Mouse (Mus musculus) right cerebral cortex, postnatal 10 days (tissue): Measurements from ENCODE around the gene Pcdh8.

ENCODE experiments used
- DNase-seq, 2 experiments: peaks; one replicate each; pipeline ENCODE4 v3.0.0; 2021; ENCODE audit warnings: low spot score in 2 of 2

Gene Pcdh8

DNA sequence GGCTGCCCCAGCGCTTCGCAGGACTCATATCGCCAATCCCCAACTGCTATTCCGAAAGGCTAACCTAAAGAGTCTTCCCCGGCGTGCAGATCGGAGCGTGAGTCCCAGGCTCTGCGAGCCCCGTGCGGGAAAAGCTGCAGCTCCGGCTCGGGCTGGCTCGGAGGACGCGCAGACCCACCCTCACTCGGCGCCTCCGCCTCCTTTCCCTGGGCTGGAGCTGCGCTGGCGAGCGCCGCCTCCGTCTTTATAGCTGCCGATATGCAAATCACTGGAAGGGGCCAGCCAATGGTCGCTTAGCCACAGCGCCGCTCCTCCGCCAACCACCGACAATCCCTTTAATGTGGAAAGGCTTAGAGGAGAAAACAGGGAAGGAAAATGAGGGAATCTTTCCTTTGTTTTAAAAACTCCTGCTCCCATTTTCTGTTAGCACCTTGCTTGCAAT lies at the start of gene Pcdh8:
TSS of gene Pcdh8 (minus strand) at position 219 of the 442 bp plus-strand sequence.
- DNase-seq: peak; percentile 96

DNA sequence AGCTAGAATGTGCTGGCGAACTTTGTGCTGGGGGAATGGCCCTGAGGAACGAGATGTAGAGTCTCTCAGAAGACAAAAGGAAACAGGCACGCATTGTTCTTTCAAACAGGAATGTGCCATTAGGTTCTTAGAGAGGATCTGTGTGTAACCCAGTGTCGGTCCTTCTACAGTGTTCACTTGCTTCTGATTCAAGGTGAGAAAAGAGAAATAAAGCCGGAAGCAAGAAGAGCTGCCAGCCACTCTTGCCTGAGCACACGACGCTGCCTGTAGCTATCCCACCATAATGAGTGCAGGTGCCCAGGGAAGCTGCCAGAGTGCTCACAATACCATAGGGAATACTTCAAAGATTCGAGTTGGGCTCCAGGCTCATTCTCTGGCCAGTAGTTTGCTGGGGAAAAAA lies 43.6 kb upstream of the Pcdh8 start:
- no peak for DNase-seq

DNA sequence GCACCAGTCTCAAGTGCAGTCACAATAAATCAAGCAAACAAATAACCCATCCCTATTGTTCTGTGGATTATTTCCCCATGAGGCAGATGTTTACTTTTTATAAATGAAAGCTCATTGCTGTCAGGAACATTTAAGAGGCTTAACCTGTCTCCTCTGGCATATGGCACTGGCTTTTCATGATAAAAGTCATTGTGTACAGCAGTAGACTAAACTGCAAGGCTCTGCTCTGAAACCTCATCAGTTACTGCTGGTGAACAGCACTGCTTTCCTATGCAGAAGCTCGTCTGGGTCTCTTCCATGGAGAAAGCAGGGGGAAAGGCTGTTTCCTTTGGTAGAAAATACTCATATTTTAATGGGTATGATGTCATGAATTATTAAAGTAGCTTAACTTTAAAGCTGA lies 43.0 kb upstream of the Pcdh8 start:
- no peak for DNase-seq

DNA sequence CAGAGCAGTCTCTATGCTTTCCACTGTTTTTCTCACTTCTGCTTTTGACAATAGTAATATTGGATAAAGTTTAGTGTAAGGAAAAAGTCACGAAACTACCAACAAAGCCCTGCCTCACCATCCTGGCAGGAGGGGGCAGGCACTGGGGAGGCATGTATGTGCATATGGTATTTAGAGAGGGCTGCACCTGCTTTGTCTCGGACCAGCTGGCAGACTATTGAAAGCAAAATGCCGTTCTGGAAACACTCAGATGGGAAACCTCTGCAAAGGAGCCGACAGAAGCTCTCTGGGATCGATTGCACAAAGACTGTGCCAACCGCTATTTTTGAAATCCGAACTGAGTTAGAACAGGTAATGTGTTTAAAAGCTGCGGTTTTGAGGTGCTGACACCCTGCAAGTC lies 22.1 kb upstream of the Pcdh8 start:
- DNase-seq: peak; percentile 31 to 52

DNA sequence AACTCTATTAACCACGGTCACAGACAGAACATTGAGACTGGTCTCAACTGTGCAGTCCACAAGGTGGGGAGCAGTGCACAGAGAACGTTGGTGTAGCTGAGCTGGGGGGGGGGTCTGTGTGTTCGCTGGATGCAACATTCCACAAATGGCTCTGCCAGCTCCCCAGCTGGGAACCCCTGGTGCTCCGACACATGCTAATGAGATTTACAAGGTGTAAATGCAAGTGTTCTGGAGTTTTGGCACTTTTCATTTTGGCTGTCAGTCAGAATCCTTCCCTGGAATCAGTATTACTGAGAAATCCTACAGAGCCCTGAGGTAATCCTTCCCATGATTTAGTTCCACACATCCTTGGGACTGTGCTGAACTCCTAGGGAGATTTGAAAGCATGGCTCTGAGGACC lies 18.4 kb upstream of the Pcdh8 start:
- peak in 1 of 2 experiments; percentile 31 for DNase-seq

DNA sequence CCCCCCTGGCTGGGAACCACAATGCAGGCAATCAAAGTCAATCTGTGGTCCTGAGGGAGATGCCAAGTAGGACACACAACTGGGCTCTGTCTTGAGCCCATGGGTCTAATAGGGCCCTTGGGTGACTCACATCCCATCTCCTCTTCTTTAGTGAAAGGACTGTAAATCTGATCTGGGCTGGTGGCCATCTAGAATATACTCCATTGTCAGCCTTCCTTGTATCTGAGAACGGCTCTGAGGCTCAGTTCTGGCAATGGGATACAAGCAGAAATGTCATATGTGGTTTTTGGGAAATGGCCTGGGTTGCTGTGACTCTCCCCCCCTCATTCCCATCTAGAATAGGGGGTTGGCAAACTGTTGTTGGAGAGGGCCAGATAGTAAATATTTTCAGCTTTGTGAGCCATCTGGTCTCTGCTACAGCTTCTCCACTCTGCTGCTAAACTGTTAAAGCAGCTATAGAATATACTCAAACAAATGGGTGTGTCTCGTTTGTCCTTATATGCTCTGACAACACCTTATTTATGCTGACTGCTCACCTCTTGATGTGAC lies 17.6 kb upstream of the Pcdh8 start:
- no peak for DNase-seq

DNA sequence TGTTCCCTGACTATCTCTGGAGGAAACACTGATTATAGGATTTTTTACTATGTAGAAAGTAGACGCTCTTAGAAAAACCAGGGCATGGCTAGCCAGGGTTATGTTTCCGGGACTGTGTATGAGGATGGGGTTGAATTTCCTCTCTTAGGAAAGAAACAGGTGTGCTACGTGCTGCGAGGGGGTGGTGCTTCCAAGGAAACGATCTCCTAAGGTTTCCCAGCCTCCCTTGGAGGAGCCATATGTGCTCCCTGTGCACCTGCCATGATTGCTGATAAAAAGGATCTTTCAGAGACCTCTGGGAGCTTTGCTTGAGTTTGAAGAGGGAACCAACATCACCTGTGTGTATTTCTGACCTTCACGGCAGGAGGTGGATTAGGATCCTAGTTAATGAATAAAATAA lies 16.8 kb upstream of the Pcdh8 start:
- DNase-seq: no peak

DNA sequence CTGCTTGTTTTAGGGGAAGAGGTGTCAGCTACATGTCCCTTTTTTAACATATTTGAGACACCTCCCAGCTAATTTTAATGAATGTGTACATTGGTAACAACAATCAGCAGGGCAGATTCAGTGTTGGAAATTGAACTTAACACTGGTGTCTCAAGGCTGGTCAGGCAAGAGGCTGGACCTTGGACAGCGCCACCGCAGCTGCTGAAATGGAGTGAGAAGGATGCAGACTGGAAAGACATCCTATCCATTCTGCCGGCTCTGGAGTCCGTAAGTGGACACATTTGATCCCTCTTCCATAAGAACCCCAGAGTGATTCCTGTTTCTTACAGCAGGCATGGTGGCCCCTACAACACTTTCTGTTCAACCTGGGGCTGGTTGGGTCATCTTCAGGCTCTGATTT lies 14.3 kb upstream of the Pcdh8 start:
- no peak for DNase-seq

DNA sequence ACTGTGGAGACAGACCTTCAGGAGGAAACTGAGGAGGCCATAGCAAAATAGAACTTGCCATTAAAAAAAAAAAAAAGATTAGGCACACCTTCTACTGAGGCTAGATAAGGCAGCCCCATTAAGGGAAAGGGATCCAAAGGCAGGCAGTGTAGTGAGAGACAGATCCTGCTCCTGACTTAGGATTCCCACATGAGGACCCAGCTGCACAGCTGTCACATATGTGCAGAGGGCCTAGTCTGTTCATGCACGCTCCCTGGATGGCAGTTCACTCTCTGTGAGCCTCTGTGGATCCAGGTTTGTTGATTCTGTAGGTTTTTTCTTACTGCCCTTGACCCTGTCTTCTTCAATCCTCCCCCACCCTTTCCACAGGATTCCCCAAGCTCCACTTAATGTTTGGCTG lies 9.8 kb upstream of the Pcdh8 start:
- no peak for DNase-seq

DNA sequence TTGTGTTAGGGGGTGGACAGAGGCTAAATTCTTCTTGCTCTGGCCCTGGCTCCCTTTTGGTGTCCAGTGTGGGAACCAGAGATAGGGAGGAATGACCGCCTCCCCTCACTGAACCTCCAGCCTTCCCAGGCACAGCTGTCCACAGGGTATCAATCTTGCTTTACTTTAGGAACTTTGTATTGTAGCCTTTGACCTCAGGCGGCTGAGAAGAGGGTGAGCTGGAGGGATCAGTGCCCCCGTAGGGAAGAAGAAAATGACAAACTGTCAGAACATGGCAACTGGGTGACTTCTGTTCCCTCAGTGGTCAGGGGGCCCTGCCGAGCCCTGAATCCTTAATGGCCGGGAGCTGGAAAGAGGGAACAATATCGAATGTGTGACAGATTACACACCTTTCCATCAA lies 9.2 kb upstream of the Pcdh8 start:
- no peak for DNase-seq

DNA sequence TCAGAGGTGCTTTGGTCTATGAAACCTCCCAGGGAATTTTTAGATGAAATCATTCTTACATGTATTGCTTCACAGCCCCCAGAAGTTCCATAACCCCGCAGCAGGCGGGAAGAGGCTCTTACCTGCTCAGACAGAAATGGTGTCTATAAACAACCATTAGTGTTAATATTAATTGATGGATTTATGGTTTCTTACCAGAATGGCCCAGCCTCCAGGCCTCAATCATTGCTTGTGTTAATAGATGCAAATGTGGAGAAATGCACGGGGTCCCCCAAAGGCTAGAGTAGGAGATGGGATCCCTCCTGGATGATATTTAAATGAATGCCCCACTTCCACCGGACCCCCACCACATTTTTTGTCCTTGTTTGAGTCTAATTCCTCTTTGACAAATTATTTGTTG lies 8.7 kb upstream of the Pcdh8 start:
- no peak for DNase-seq

DNA sequence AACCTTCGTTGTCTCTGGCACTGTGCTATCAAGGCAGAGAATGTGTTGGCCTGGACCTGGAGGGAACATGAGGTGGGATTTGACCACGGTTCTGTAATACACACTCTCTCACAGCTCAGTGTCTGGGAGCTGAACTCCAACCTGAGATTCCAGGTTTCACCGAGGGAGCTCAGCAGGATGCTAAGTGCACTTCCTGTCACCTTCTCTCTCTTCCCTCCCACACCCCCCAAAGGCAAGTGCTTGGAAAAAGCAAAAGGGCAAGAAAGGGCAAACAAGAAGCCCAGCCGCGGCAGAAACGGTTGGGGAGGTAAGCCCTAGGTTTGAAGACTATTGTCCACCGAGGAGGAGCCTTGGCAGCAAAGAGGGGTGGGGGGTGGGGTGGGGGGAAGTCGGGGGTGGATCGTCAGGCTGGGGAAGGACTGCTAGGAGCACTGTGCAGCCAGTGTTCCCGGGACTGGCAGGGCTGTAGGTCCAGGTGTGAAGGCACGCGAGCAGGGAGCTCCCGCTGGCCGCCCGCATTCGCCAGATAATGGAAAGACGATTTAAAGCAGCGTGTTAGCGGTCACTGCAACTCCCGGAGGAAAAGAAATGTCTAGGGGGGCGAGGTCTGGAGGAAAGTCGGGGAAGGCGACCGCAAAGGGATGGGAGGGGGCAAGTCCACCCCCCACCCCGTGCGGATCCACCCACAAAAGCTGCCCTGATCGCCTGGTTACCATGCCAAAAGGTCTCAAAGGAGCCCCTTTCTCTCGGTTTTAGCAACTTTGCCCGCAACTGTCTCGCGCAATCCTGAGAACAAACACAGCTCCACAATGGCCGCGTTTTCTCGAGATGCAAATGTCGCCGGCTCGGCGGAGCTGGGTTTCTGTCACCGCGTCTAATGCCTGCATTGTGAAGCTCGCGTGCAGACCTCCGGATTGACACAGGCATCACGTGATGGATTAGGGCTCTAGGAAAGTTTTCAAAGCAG lies 2.6 kb upstream of the Pcdh8 start:
- peak; percentile 67 for DNase-seq

DNA sequence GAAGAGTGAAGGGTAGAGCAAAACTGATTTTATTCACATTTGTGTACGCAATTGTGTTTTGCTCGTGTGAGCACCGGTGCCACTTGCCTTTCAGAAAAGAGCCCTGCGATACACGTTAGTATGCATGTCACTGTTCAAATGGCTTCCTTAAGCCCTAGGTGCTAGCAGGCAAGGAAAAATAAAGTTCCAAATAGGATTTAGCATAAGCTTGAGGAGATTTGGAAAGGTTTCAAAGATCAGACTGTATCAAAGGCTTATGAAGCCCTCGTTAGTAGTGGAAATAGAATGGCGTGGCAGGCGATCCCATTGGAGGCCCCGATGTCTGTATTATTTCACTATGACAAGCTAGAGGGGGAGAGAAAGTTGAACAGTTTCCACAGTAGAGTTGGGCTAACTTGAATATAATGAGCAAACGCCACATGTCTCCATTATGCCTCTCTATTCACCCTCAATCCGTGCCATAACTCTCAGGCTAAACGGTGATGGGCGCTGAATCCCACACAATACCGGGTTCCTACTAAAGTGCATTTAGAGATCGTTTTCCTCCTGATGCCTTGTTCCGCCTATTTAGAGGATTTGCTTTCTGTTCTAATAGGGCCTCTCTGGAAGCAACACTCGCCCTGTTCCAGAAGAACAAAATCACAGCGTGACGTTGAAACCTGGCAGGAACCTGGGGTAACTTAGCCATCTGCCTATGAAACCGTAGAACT lies 845 bp upstream of the Pcdh8 start:
- no peak for DNase-seq

DNA sequence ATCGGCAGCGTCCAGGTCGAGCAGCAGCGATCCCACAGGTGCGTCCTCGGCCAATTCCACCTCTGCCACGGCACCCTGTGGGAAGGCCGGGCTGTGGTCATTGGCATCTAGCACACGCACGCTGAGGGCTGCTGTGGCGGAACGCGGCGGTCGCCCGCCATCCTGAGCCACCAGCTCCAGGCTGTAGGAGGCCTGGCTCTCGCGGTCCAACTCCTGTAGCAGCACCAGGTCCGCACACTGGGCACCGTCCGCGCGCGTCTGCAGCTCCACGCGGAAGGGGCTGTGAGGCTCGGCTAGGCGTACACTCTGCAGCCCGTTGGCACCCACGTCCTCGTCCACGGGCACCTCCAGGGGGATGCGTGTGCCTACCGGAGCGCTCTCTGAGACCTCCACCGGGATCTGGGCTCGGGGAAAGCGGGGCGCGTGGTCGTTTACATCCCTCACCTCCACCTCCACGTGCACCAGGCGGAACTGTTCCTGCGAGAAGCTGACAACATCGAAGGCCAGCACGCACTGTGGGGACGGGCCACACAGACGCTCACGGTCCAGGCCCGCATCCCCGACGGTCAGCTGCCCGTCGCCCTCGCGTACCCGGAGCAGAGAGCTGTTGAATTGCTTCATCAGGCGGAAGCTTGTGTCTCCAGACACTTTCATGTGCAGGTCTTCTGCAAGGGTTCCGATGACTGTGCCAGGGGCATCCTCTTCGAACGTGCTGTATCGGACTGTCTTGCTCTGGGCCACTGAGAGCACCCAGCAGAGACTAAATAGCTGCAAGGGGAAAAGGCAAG lies 612 bp downstream of the Pcdh8 start:
- DNase-seq: peak; percentile 53

DNA sequence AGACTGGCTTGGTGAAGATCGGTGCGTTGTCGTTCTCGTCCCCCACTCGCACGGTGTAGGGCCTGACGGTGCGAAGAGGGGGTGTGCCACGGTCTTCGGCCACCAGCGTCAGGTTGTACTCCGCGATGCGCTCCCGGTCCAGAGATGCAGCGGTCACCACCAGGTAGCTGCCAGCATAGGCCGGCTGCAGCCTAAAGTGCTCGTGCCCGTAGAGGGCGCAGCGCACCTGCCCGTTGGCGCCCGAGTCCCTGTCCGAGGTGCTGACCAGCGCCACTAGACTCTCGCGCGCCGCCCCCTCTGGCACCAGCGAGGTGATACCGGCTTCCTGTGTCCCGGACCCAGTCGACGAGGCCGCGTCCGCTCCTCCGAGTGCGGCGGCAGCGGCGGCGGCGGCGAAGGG lies 1.5 kb downstream of the Pcdh8 start:
- peak; percentile 79 to 83 for DNase-seq

DNA sequence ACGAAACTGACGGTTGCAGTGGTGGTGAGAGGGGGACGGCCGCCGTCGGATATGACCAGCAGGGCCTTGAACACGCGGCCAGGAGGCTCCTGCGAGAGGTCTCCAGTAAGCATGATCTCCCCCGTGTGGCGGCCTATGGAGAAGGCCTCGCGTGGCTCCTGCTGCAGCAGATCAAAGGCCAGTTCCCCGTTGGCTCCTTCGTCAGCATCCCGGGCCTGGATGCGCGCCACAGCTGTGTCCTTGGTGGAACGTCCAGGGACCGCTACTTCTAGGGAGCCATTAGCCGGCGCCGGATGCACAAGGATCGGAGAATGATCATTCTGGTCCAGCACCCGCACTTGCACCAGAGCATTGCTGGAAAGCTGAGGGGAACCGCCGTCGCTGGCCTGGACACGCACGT lies 2.1 kb downstream of the Pcdh8 start:
- DNase-seq: peak; percentile 57 to 58

DNA sequence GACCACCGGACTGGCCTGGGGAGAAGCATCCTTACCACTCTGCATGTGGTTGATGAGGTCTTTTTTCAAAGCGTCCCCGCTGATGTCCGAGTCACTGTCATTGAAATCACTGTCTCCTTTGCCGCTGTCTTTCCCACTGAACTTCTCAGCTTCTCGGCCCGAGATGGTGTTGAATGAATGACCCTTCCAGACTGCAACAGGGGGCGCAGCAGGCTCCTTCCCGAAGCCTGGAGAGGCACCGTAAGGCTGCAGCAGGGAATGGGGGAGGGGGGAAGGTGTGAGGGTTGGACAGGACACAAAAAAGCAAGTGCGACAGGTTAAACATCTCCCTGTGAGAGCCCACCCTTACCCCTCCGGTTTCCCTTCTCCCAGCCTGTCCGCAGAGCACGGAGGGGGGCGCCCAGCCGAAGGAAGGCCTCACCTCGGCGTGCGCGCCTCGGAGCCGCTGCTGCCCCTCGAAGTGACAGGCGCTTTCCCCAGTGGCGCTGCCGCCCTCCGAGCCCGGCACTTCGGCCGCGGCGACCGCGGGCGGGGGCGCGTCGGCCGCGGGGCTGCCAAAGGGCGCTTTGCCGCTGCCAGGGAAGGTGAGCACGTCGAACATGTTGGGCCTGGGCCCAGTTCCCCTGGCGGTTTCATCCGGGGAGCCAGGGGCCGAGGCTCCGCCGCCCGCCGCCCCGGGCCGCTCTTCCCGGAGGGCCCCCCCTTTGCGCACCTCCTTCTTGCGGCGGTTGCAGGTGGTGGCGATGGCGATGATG lies 2.9 kb downstream of the Pcdh8 start:
- peak; percentile 32 to 40 for DNase-seq

DNA sequence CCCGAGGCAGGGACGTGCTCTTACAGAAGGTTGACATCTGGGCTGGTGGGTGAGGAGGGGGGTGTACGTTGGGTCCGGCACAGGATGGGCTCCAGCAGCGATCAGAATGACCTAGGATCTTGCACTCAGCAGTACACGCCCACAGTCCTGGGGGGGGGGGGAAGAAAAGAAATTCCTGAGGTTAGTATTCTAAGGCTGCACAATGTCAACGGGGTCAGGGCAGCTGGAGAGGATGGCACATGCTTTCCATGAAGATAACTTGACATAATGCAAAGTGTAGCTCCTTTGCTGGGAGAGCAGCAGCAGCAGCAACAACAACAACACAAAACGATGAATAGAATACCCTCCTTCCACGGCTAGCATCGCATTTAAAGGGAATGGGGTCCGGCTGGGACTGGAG lies 3.5 kb downstream of the Pcdh8 start:
- no peak for DNase-seq

DNA sequence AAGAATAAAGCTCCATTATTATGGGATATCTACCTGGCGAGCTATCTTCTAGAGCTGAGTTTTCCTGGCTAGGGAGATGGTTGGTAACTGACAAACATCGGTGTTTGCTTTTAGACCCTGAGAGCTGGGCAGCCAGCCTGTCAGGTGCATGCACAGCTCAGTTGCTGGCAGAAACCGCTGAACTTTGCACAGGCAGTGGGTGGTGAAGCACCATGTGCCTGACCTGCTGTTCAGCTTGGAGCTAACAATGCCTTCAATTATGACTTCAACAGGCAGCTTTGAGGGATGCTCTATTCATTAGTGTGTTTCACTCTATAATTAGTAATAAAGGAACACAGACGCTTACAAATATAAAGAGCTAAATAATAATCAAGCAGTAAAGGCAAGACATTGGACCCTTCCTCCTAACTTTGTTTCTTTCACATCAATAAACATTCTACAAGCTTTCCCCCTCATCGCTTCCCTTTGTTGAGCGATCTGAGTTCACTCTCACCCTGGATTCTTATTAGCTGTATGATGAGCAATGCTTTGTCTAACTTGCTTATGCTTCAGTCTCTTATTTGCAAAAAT lies 5.8 kb downstream of the Pcdh8 start:
- no peak for DNase-seq

DNA sequence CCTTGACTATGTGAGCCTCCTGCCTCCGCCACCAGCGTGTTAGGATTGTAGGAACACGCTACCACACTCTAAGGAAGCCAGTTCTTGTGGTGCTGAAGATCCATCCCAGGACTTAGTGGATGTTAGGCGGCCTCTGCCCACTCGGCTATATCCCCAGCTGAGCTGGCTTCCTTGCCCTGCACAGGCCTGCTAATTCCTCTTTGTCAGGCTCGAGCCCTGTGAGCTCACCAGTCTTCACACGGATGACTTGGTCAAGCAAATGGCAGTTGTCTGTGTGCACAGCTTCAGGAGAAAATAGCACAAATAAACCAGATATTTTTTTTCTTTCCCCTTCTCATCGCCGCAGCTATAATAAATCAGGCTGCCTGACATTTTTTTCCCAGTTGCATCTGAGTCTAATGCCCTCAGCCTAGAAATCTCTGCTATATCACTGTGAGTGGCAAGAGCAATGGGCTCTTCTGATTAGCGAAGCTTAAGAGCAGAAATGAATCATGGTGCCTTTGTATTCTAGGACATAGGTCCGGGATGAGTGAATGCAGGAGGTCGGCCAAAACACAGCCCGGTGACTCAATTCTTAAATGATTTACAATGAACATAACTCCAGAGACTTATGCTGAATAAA lies 16.4 kb downstream of the Pcdh8 start:
- no peak for DNase-seq
